Mouse (Mus musculus) brain, embryonic 14.5 days (tissue): ENCODE measurements at regions not wholly inside any gene's neighbourhood (a gene's known extent, or its start where the extent isn't known, plus 50 kb on each side); places are given as distances from the start of the nearest gene placed in this dataset.

Experiments
- DNase-seq: peaks from one replicate; pipeline ENCODE4 v3.0.0-alpha.2; 2011; ENCODE audit warnings: low read depth
- CTCF ChIP-seq: fragments of 200-500 bp; IDR thresholded peaks from 2 replicates; pipeline ENCODE4 v1.5.1; 2012; ENCODE audit warnings: inconsistent platforms, mild to moderate bottlenecking, moderate library complexity, borderline replicate concordance; ENCODE audit not compliant: insufficient read depth, insufficient read length; ENCODE audit errors: extremely low read depth
- POLR2A ChIP-seq: fragments of 200-500 bp; IDR thresholded peaks from 2 replicates; pipeline ENCODE4 v1.6.1; 2012; ENCODE audit warnings: mild to moderate bottlenecking, inconsistent platforms, borderline replicate concordance; ENCODE audit not compliant: poor library complexity, insufficient read depth, insufficient read length, severe bottlenecking; ENCODE audit errors: extremely low read depth

- no peak for TF ChIP-seq CTCF
- no peak for TF ChIP-seq POLR2A
- peak; percentile 68 for DNase-seq
These were observed 344.2 kb upstream of the Amot start for GRCm38 (mm10) chrX:145848937-145849783.

DNA sequence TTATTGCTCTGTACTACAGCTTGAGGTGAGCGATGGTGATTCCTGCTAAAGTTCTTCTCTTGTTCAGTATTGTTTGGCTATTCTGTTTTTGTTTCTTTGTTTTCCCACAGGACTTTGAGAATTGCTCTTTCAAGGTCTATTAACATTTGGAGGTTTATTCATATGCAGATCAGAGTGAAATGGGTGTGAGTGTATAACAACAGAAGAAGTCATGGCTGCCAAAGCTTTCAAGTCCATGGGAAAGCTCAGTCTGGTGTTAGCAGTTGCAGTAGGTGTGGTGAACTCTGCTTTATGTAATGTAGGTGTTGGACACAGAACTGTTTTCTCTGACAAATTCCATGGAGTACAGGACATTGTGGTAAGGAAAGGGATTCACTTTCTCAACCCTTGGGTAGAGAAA is 328.1 kb upstream of the Amot start:
- TF ChIP-seq POLR2A (no peak), CTCF (no peak)
- no peak for DNase-seq

GRCm38 (mm10) chrX:145812995-145813394 is 308.0 kb upstream of the Amot start:
- TF ChIP-seq CTCF (no peak), POLR2A (no peak)
- DNase-seq: no peak
